Mouse (Mus musculus) megakaryocyte, embryonic 14.5 days (primary cell): ENCODE data around the gene Slc43a2.

ENCODE experiments used
- FLI1 ChIP-seq: IDR thresholded peaks from 2 replicates; pipeline ENCODE4 v1.6.1; 2012; ENCODE audit warnings: low read length, inconsistent platforms, mixed read lengths
- GATA1 ChIP-seq: IDR thresholded peaks from 3 replicates; pipeline ENCODE4 v1.6.1; 2012; ENCODE audit warnings: mixed read lengths, low read length, inconsistent platforms, borderline replicate concordance

GRCm38 (mm10) chr11:75536255-75537024 is 4.9 kb downstream of the Slc43a2 start:
- TF ChIP-seq GATA1, result no peak
- no peak for TF ChIP-seq FLI1
